In the genomic region with DNA sequence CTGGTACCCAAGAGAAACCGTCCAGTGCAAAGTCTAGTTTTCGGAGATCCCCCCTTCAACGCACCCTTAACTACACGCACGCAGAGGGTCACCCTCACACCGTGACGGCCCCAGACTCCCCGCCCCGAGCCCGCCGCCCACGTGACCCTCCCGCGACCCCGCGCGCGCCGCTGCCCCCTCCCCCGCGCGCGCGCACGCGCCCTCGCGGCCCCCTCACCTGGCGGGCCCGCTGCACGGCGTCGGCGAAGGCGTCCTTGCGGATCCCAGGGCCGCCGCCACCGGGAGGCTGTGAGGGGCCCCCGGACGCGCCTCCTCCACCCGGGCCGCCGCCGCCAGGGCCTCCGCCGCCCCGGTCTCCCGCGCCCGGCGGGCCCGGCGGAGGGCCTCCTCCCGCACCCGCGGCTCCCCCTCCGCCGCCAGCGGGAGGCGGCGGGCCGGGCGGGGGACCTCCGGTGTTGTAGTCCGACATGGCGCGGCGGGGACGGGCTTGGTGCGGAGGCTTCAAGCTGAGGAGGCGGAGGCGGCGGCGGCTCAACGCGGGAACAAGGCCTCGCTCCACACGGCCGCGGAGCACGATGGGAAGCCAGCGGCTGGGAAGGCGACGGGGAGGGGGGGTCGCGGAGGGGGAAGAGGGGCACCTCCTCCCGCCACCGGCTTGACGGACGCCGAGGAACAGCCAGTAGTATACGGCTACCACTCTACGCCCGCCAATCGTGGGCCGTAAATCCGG, we compare ENCODE assay signal across 8 mouse cellular contexts. TPM values are rescaled to one million over a fixed set of nuclear protein-coding genes. Genes with fewer than 3 reads are reported as not detected.
A peak's percentile ranks its signal among the peaks of the same experiment; 100 is the strongest.
DNase-seq lines count a peak whose midpoint lies in the region; ATAC-seq and TF ChIP-seq lines count a peak whose summit lies in the region.

Khsrp (minus strand) TSS at position 592 of the 730 bp plus-strand sequence.

- peak; percentile 1; the same call in 1 of the 2 replicates for ATAC-seq in intestine, embryonic 15.5 days

- H3K4me1 ChIP-seq in spleen, adult 2 months (ENCODE audit: control insufficient read depth, insufficient read depth, insufficient read length): peaks cover 11% of the 10 kb centered on the region
- H3K4me1 ChIP-seq in intestine, embryonic 15.5 days (replicated peaks): peaks cover 8% of the 10 kb centered on the region; the same call in 1 of the 2 replicates

- peak; percentile 31; the same call in 1 of the 2 replicates for TF ChIP-seq POLR2A in spleen, adult 2 months (IDR thresholded peaks at IDR 0.05; ENCODE audit: low read depth, low read length)
- TF ChIP-seq POLR2A in myocyte (IDR thresholded peaks at IDR 0.05; ENCODE audit: insufficient read length, low read depth): peak; percentile 93

- no peaks in the 10 kb centered on the region for H3K9me3 ChIP-seq in intestine, embryonic 15.5 days

- under 1% methylated on average over 93 of the region's 99 CpGs for WGBS in spleen, adult 2 months
- WGBS in intestine, embryonic 15.5 days: under 1% methylated on average over 97 of the region's 99 CpGs

- TF ChIP-seq CTCF in spleen, adult 2 months (IDR thresholded peaks at IDR 0.05; ENCODE audit: extremely low read depth, insufficient read depth, insufficient read length, insufficient replicate concordance): no peak

- peak within 1 kb of the TSS; percentile 99 for H3K9ac ChIP-seq in intestine, embryonic 15.5 days

- H3ac ChIP-seq in myocyte (ENCODE audit: control insufficient read depth, insufficient read length): peak within 1 kb of the TSS; percentile 63

- peak in 1 of 2 experiments; percentile 36 for DNase-seq in spleen, adult 2 months (ENCODE audit: low read depth in 1 of 2, low spot score in 2 of 2)
- no peak for DNase-seq in spleen, adult 12 weeks (ENCODE audit: low spot score)
- peak; percentile 66 for DNase-seq in embryo, embryonic 10.5 days (ENCODE audit: low spot score)
- DNase-seq in gonadal fat pad, adult 2 months (ENCODE audit: low read depth): no peak
- DNase-seq in liver: peak; percentile 62
- peak; percentile 99 for DNase-seq in thymus, postnatal 14 days

- H3K27ac ChIP-seq in spleen, adult 2 months (ENCODE audit: insufficient read depth, low read length): peak within 1 kb of the TSS; percentile 86
- H3K27ac ChIP-seq in intestine, embryonic 15.5 days: peak within 1 kb of the TSS; percentile 93

- H3K4me3 ChIP-seq in spleen, adult 2 months (ENCODE audit: extremely low read depth, insufficient read depth, insufficient read length): peak within 1 kb of the TSS; percentile 89
- H3K4me3 ChIP-seq in intestine, embryonic 15.5 days (replicated peaks): peak within 1 kb of the TSS; percentile 92
- peak within 1 kb of the TSS; percentile 68 for H3K4me3 ChIP-seq in myocyte

- no peaks in the 10 kb centered on the region for H3K27me3 ChIP-seq in spleen, adult 2 months (ENCODE audit: control insufficient read depth, insufficient read depth, low read length)
- H3K27me3 ChIP-seq in intestine, embryonic 15.5 days (replicated peaks): no peaks in the 10 kb centered on the region
- H3K27me3 ChIP-seq in myocyte (ENCODE audit: control insufficient read depth, insufficient read depth, insufficient read length): no peaks in the 10 kb centered on the region

- peaks cover 18% of the 10 kb centered on the region for H3K36me3 ChIP-seq in spleen, adult 2 months (ENCODE audit: control insufficient read depth, insufficient read depth, low read length)
- H3K36me3 ChIP-seq in intestine, embryonic 15.5 days: peaks cover 22% of the 10 kb centered on the region; the same call in 1 of the 2 replicates
- H3K36me3 ChIP-seq in myocyte (ENCODE audit: control insufficient read depth, insufficient read depth): peaks cover 9% of the 10 kb centered on the region

- H3K4me2 ChIP-seq in intestine, embryonic 15.5 days (replicated peaks): peak within 1 kb of the TSS; percentile 84
- H3K4me2 ChIP-seq in myocyte (ENCODE audit: low read depth): peak within 1 kb of the TSS; percentile 95

- H3K79me2 ChIP-seq in myocyte (ENCODE audit: control insufficient read depth, insufficient read depth): peaks cover 42% of the 10 kb centered on the region

TF ChIP-seq in myocyte, 11 proteins besides CTCF, POLR2A, EP300 and RAD21:
- TF ChIP-seq E2F4 (IDR thresholded peaks at IDR 0.05; ENCODE audit: insufficient read depth) (no peak), USF1 (IDR thresholded peaks at IDR 0.05; ENCODE audit: low read depth) (peak; percentile 7), MAX (IDR thresholded peaks at IDR 0.05; ENCODE audit: low read depth) (no peak), MYOG (IDR thresholded peaks at IDR 0.05; ENCODE audit: control insufficient read depth in 1 of 3, insufficient read depth in 1 of 3, insufficient read length in 2 of 3, low read depth in 2 of 3) (peak in 1 of 3 experiments; percentile 5), SRF (IDR thresholded peaks at IDR 0.05; ENCODE audit: control insufficient read depth, insufficient read length, low read depth) (peak; percentile 15), POLR2AphosphoS2 (IDR thresholded peaks at IDR 0.05; ENCODE audit: insufficient read length, low read depth) (peak; percentile 81), TCF3 (IDR thresholded peaks at IDR 0.05; ENCODE audit: insufficient read length, low read depth) (no peak), TCF12 (IDR thresholded peaks at IDR 0.05; ENCODE audit: insufficient read depth, poor library complexity, severe bottlenecking) (no peak), CEBPB (IDR thresholded peaks at IDR 0.05; ENCODE audit: insufficient read depth, poor library complexity, severe bottlenecking) (no peak), REST (IDR thresholded peaks at IDR 0.05; ENCODE audit: insufficient read depth, insufficient read length) (peak; percentile 3), MYOD1 (IDR thresholded peaks at IDR 0.05; ENCODE audit: control insufficient read depth in 1 of 3, insufficient read length in 2 of 3, low read depth in 2 of 3) (peak in 1 of 3 experiments; percentile 10)
TF ChIP-seq in myocyte: peak in this region for 6.

RNA-seq across cellular contexts. Expression of gene Khsrp, which starts in this region (rescaled TPM):
- polyA plus RNA-seq in spleen, adult 2 months (2012; rRNA removed): 82.8 and 119 TPM in 2 replicates
- polyA plus RNA-seq in gonadal fat pad, adult 2 months (2012; rRNA removed): 44.9 and 61.6 TPM in 2 replicates
- polyA plus RNA-seq in intestine, embryonic 15.5 days (2015; fragmentation: Nextera tagmentation; extraction: Ambion mirVana): 37.5 and 38.9 TPM in 2 replicates
- 42.5 TPM for polyA plus RNA-seq in myocyte (2012; fragmentation: generic; extraction: Trizol)

Comparison
In these comparisons a context has a peak if more than half of its experiments do, and no peak if none do; other contexts are left out.
1. DNase-seq: peak in embryo, embryonic 10.5 days (single experiment), liver (single experiment) and thymus, postnatal 14 days (single experiment); none in spleen, adult 12 weeks (single experiment) and gonadal fat pad, adult 2 months (single experiment).
2. Peak in every context shown above with its lines, with median percentiles within 50 percentile points of each other: H3K4me3 ChIP-seq.